Mouse (Mus musculus): ENCODE results near the gene Enpp6. TPM values are rescaled to one million over a fixed set of nuclear protein-coding genes. Genes with fewer than 3 reads are reported as not detected.
A peak's percentile ranks its signal among the peaks of the same experiment; 100 is the strongest.

The Enpp6 gene
- polyA plus RNA-seq, 1 experiment from 2014 or later, result 0.43 TPM

GRCm38 (mm10) chr8:46968721-46969120 is 18.0 kb upstream of the Enpp6 start:
- Histone ChIP-seq H3K27ac (no peak overlapping the region), H3K36me3 (no peaks in the 10 kb centered on the region), H3K4me3 (no peak overlapping the region), H3K27me3 (ENCODE audit: insufficient read depth, poor library complexity, severe bottlenecking) (no peaks in the 10 kb centered on the region), H3K9me3 (0 out of 2 replicates have a peak, but pooled peaks cover 3% of the 10 kb centered on the region), H3K4me1 (replicated peaks) (peaks cover 15% of the 10 kb centered on the region)
- no peak for DNase-seq (ENCODE audit: low spot score)
- 91% methylated on average over 3 of the region's 3 CpGs for WGBS

GRCm38 (mm10) chr8:46969386-46969785 is 17.3 kb upstream of the Enpp6 start:
- H3K9me3 ChIP-seq, result peaks cover 10% of the 10 kb centered on the region; the same call in 1 of the 2 replicates
- 69% methylated on average over 2 of the region's 2 CpGs for WGBS
- no peak for DNase-seq (ENCODE audit: low spot score)
- peaks cover 9% of the 10 kb centered on the region; the same call in 1 of the 2 replicates for H3K4me1 ChIP-seq (replicated peaks)
- no peak overlapping the region for H3K4me3 ChIP-seq
- no peaks in the 10 kb centered on the region for H3K36me3 ChIP-seq
- H3K27me3 ChIP-seq (ENCODE audit: insufficient read depth, poor library complexity, severe bottlenecking), result no peaks in the 10 kb centered on the region
- no peak overlapping the region for H3K27ac ChIP-seq

DNA sequence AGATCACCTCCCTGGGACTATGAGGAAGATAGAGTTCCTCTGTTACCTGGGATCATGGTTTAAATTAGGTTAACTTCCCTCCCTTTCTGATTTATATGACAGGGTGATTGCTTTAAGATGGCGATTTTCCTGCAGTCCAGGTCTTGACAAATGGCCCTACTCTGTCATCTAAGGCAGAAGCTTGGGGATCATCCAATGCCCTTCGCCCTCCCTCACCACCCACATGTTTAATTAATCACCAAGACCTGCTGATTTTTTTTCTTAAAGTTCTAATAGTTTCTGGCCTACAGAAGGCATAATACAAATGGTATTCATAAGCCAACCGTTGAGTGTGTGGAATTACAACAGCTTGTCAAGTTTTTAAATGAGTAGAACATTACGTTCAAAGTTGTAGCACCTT is 9.3 kb upstream of the Enpp6 start:
- Histone ChIP-seq H3K4me1 (replicated peaks) (no peaks in the 10 kb centered on the region), H3K36me3 (no peaks in the 10 kb centered on the region), H3K4me3 (no peak overlapping the region), H3K27ac (no peak overlapping the region), H3K27me3 (ENCODE audit: insufficient read depth, poor library complexity, severe bottlenecking) (no peaks in the 10 kb centered on the region), H3K9me3 (peaks cover 15% of the 10 kb centered on the region; the same call in 1 of the 2 replicates)
- WGBS, result 92% methylated on average over 4 of the region's 4 CpGs
- DNase-seq (ENCODE audit: low spot score), result no peak

GRCm38 (mm10) chr8:46982166-46982565 is 4.5 kb upstream of the Enpp6 start:
- Histone ChIP-seq H3K9me3 (no peaks in the 10 kb centered on the region), H3K27me3 (ENCODE audit: insufficient read depth, poor library complexity, severe bottlenecking) (no peaks in the 10 kb centered on the region), H3K4me3 (no peak overlapping the region), H3K36me3 (no peaks in the 10 kb centered on the region), H3K27ac (no peak overlapping the region), H3K4me1 (replicated peaks) (no peaks in the 10 kb centered on the region)
- 88% methylated on average over 6 of the region's 6 CpGs for WGBS
- no peak for DNase-seq (ENCODE audit: low spot score)

DNA sequence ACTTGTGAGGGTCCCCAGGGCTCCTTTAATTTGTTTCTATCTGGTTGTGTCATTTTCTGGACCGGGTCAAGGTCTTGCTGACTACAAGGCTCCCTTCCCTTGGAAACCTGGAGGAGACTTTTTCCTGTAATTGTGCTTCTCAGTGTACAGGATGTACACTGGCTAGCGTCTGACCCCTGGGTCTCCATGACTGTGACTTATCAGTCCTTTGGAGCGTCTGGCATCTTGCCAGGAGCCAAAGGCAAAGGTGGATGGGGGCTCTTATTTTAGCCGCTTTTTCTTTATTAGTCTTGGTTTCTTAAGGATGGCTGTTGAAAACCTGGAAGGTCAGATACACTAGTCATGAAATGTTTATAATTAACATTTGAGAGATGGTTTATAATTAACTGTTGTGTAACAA is 3.9 kb upstream of the Enpp6 start:
- no peaks in the 10 kb centered on the region for H3K4me1 ChIP-seq (replicated peaks)
- no peak for DNase-seq (ENCODE audit: low spot score)
- H3K9me3 ChIP-seq, result no peaks in the 10 kb centered on the region
- no peak overlapping the region for H3K4me3 ChIP-seq
- H3K27ac ChIP-seq, result no peak overlapping the region
- 83% methylated on average over 4 of the region's 4 CpGs for WGBS
- no peaks in the 10 kb centered on the region for H3K36me3 ChIP-seq
- no peaks in the 10 kb centered on the region for H3K27me3 ChIP-seq (ENCODE audit: insufficient read depth, poor library complexity, severe bottlenecking)

GRCm38 (mm10) chr8:46984647-46985046 is 2.0 kb upstream of the Enpp6 start:
- no peak for DNase-seq (ENCODE audit: low spot score)
- H3K27ac ChIP-seq, result no peak overlapping the region
- no peak overlapping the region for H3K4me3 ChIP-seq
- 79% methylated on average over 11 of the region's 11 CpGs for WGBS
- no peaks in the 10 kb centered on the region for H3K4me1 ChIP-seq (replicated peaks)
- no peaks in the 10 kb centered on the region for H3K27me3 ChIP-seq (ENCODE audit: insufficient read depth, poor library complexity, severe bottlenecking)
- H3K9me3 ChIP-seq, result no peaks in the 10 kb centered on the region
- no peaks in the 10 kb centered on the region for H3K36me3 ChIP-seq

GRCm38 (mm10) chr8:46988366-46988765 is 1.7 kb downstream of the Enpp6 start:
- Histone ChIP-seq H3K4me3 (no peak overlapping the region), H3K36me3 (no peaks in the 10 kb centered on the region), H3K27ac (no peak overlapping the region), H3K9me3 (no peaks in the 10 kb centered on the region), H3K4me1 (replicated peaks) (no peaks in the 10 kb centered on the region), H3K27me3 (ENCODE audit: insufficient read depth, poor library complexity, severe bottlenecking) (no peaks in the 10 kb centered on the region)
- DNase-seq (ENCODE audit: low spot score), result no peak
- 87% methylated on average over 6 of the region's 6 CpGs for WGBS

- Histone ChIP-seq H3K4me3 (no peak overlapping the region), H3K27ac (no peak overlapping the region), H3K27me3 (ENCODE audit: insufficient read depth, poor library complexity, severe bottlenecking) (no peaks in the 10 kb centered on the region), H3K4me1 (replicated peaks) (peaks cover 3% of the 10 kb centered on the region), H3K36me3 (no peaks in the 10 kb centered on the region), H3K9me3 (no peaks in the 10 kb centered on the region)
- no peak for DNase-seq (ENCODE audit: low spot score)
- whole genome bisulfite sequencing, result 77% methylated on average over 5 of the region's 5 CpGs
Measured at GRCm38 (mm10) chr8:46991081-46991480, 4.4 kb downstream of the Enpp6 start.

- no peaks in the 10 kb centered on the region for H3K36me3 ChIP-seq
- H3K27ac ChIP-seq, result no peak overlapping the region
- H3K9me3 ChIP-seq, result no peaks in the 10 kb centered on the region
- no peaks in the 10 kb centered on the region for H3K27me3 ChIP-seq (ENCODE audit: insufficient read depth, poor library complexity, severe bottlenecking)
- H3K4me3 ChIP-seq, result no peak overlapping the region
- no peak for DNase-seq (ENCODE audit: low spot score)
- 91% methylated on average over 9 of the region's 9 CpGs for WGBS
- H3K4me1 ChIP-seq (replicated peaks), result peaks cover 8% of the 10 kb centered on the region
Measured at GRCm38 (mm10) chr8:46992579-46992978, 5.9 kb downstream of the Enpp6 start.

- peaks cover 8% of the 10 kb centered on the region for H3K4me1 ChIP-seq (replicated peaks)
- 54% methylated on average over 9 of the region's 9 CpGs for WGBS
- H3K27ac ChIP-seq, result no peak overlapping the region
- H3K9me3 ChIP-seq, result no peaks in the 10 kb centered on the region
- no peaks in the 10 kb centered on the region for H3K27me3 ChIP-seq (ENCODE audit: insufficient read depth, poor library complexity, severe bottlenecking)
- no peaks in the 10 kb centered on the region for H3K36me3 ChIP-seq
- no peak overlapping the region for H3K4me3 ChIP-seq
- no peak for DNase-seq (ENCODE audit: low spot score)
Measured at GRCm38 (mm10) chr8:46995931-46996664, 9.4 kb downstream of the Enpp6 start.

GRCm38 (mm10) chr8:47005676-47006075 is 19.0 kb downstream of the Enpp6 start:
- 56% methylated on average over 5 of the region's 5 CpGs for WGBS
- no peak overlapping the region for H3K27ac ChIP-seq
- H3K4me3 ChIP-seq, result no peak overlapping the region
- H3K9me3 ChIP-seq, result no peaks in the 10 kb centered on the region
- DNase-seq (ENCODE audit: low spot score), result no peak
- H3K36me3 ChIP-seq, result no peaks in the 10 kb centered on the region
- H3K4me1 ChIP-seq (replicated peaks), result peaks cover 9% of the 10 kb centered on the region
- no peaks in the 10 kb centered on the region for H3K27me3 ChIP-seq (ENCODE audit: insufficient read depth, poor library complexity, severe bottlenecking)

DNA sequence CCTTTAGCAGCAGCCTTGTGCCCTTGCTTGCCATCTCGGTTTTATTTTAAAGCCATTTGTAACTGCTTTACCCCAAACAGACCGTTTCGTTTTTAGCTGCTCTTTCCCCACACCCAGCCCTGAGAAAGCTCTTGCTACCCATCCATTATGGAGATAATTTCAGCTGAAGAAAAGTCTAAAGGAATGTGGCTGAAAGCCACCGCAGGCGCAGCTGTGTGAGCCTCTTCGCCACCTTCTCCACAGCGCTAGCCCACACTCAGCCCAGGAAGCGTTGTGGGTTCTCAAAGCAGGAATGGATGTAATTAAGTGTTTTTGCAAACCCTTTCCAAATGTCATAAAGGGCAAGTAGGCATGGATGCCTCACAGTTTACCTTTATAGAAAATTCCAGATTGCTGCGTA is 20.1 kb downstream of the Enpp6 start:
- no peak overlapping the region for H3K4me3 ChIP-seq
- H3K36me3 ChIP-seq, result no peaks in the 10 kb centered on the region
- H3K4me1 ChIP-seq (replicated peaks), result peaks cover 9% of the 10 kb centered on the region
- WGBS, result 80% methylated on average over 9 of the region's 9 CpGs
- no peak overlapping the region for H3K27ac ChIP-seq
- DNase-seq (ENCODE audit: low spot score), result no peak
- no peaks in the 10 kb centered on the region for H3K27me3 ChIP-seq (ENCODE audit: insufficient read depth, poor library complexity, severe bottlenecking)
- H3K9me3 ChIP-seq, result no peaks in the 10 kb centered on the region

GRCm38 (mm10) chr8:47008220-47008773 is 21.6 kb downstream of the Enpp6 start:
- Histone ChIP-seq H3K9me3 (no peaks in the 10 kb centered on the region), H3K36me3 (no peaks in the 10 kb centered on the region), H3K27me3 (ENCODE audit: insufficient read depth, poor library complexity, severe bottlenecking) (no peaks in the 10 kb centered on the region), H3K27ac (no peak overlapping the region), H3K4me1 (replicated peaks) (peaks cover 9% of the 10 kb centered on the region), H3K4me3 (no peak overlapping the region)
- peak; percentile 23 for DNase-seq (ENCODE audit: low spot score)
- WGBS, result 81% methylated on average over 13 of the region's 13 CpGs

Data from hindbrain, embryonic 10.5 days (tissue).